ENCODE assay signal across 7 mouse cellular contexts in the genomic region with DNA sequence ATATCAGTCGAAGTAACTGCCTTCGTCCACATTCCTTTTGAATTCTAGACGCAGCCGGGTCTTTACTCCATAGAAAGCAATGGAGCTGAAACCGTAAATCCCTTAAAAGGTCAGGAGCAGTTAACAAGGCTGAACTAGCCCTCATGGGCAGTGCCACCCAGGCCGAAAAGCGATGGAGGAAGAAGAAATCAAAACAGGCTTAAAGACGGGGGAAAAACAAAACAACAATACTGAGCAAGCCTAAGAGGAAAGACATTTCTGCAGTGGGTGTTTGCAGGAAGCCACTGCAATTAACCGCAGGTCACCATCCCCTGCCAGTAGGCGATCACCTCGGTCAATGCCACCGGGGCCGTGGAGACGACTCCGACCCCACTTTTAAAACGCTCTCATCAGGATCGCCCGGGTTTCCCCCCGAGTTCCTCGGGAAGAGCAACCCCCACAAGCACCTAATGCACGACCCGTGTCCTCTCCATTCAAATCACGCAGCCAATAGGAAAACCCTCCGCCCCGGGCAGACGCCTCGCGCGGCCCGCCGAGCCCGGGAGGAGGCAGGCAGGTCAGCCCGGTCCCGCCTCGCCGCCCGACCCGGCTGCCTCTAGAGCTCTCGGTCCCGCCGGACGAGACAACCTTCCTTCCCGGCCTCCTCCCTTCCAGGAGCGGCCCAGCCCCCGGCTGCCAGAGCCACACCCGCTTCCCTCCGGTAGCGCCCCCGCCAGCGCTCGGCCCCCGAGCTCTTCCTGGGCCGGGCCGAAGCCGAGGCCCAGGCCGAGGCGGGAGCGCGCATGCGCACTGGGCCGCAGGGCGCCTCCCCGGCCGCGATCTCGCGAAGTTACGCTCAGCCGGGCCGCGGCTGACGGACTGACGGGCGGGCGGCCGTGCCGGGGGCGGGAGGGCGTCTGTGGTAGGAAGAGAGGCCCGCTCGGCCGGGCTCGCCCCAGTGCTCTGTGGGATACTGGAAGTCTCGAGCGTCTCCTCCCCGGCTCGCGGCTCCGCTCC. TPM values are rescaled to one million over a fixed set of nuclear protein-coding genes. Genes with fewer than 3 reads are reported as not detected.
DNase-seq lines count a peak whose midpoint lies in the region; ATAC-seq lines count a peak whose summit lies in the region.

A gene (plus strand): TSS at position 933 of the 996 bp plus-strand sequence.

- H3K27me3 ChIP-seq in limb, embryonic 10.5 days (ENCODE audit: low read depth, poor library complexity, severe bottlenecking): no peaks in the 10 kb centered on the region
- no peaks in the 10 kb centered on the region for H3K27me3 ChIP-seq in midbrain, embryonic 13.5 days

- H3K4me1 ChIP-seq in limb, embryonic 10.5 days: peaks cover 20% of the 10 kb centered on the region
- peaks cover 31% of the 10 kb centered on the region for H3K4me1 ChIP-seq in midbrain, embryonic 13.5 days (replicated peaks)

- no peaks in the 10 kb centered on the region for H3K36me3 ChIP-seq in limb, embryonic 10.5 days
- no peaks in the 10 kb centered on the region for H3K36me3 ChIP-seq in midbrain, embryonic 13.5 days

- peak; percentile 98 for ATAC-seq in midbrain, embryonic 13.5 days

- under 1% methylated on average over 87 of the region's 89 CpGs for WGBS in limb, embryonic 10.5 days
- under 1% methylated on average over 76 of the region's 89 CpGs for WGBS in midbrain, embryonic 13.5 days

- peak within 1 kb of the TSS; percentile 84 for H3K4me3 ChIP-seq in limb, embryonic 10.5 days
- H3K4me3 ChIP-seq in midbrain, embryonic 13.5 days (replicated peaks): peak within 1 kb of the TSS; percentile 99

- H3K9me3 ChIP-seq in limb, embryonic 10.5 days (replicated peaks): no peaks in the 10 kb centered on the region
- no peaks in the 10 kb centered on the region for H3K9me3 ChIP-seq in midbrain, embryonic 13.5 days

- H3K9ac ChIP-seq in midbrain, embryonic 13.5 days (replicated peaks): peak within 1 kb of the TSS; percentile 99

- peak within 1 kb of the TSS; percentile 99 for H3K27ac ChIP-seq in limb, embryonic 10.5 days
- H3K27ac ChIP-seq in midbrain, embryonic 13.5 days: peak within 1 kb of the TSS; percentile 99

- DNase-seq in adrenal gland, adult 8-10 months: peak; percentile 93
- DNase-seq in embryo, embryonic 9.5 days (ENCODE audit: extremely low spot score): peak; percentile 92
- DNase-seq in gonadal fat pad, adult 2 months (ENCODE audit: low read depth): peak; percentile 52
- peak; percentile 95 for DNase-seq in kidney, adult 11 months
- DNase-seq in limb, embryonic 10.5 days (ENCODE audit: low spot score): peak; percentile 95
- peak; percentile 93 for DNase-seq in spleen, adult 12 weeks (ENCODE audit: low spot score)

- peak within 1 kb of the TSS; percentile 75 for H3K4me2 ChIP-seq in midbrain, embryonic 13.5 days (replicated peaks)

RNA-seq across cellular contexts. Expression of the gene that starts here (rescaled TPM):
- 100 to 1,000 TPM in 3 of 4 experiments, 10 to 100 TPM in 1; 98.3 to 130 (median 112) TPM for total RNA-seq in adrenal gland, adult 8-10 months (2022)
- polyA plus RNA-seq in gonadal fat pad, adult 2 months (2012; rRNA removed): 44.5 and 51.1 TPM in 2 replicates
- polyA plus RNA-seq in limb, embryonic 10.5 days (2016; fragmentation: Nextera tagmentation; extraction: Ambion mirVana): 62.9 and 71.9 TPM in 2 replicates
- 84.4 and 87.5 TPM in 2 replicates for polyA plus RNA-seq in midbrain, embryonic 13.5 days (2015; fragmentation: Nextera tagmentation; extraction: Ambion mirVana)

Comparison
In these comparisons a context has a peak if more than half of its experiments do, and no peak if none do; other contexts are left out.
1. Peak in every context shown above with its lines: DNase-seq, ATAC-seq, H3K4me3 ChIP-seq and H3K27ac ChIP-seq.